Mouse (Mus musculus): ENCODE measurements around the gene Psmc6. TPM values are rescaled to one million over a fixed set of nuclear protein-coding genes. Genes with fewer than 3 reads are reported as not detected.

Gene Psmc6
- total and polyA plus RNA-seq, 3 experiments = 90.3 to 288 (median 193) TPM

- TF ChIP-seq KAT2A (IDR thresholded peaks at IDR 0.05; ENCODE audit: insufficient replicate concordance, low read length) (no peak), MYC (IDR thresholded peaks at IDR 0.05; ENCODE audit: low read depth, low read length) (no peak), ZKSCAN1 (IDR thresholded peaks at IDR 0.05; ENCODE audit: borderline replicate concordance, low read depth, low read length) (no peak), ELF1 (IDR thresholded peaks at IDR 0.05; ENCODE audit: low read depth, low read length) (no peak), BHLHE40 (IDR thresholded peaks at IDR 0.05; ENCODE audit: low read depth, low read length) (peak; percentile 9; the same call in 1 of the 2 replicates), CHD2 (IDR thresholded peaks at IDR 0.05; ENCODE audit: low read length) (no peak), ZMIZ1 (IDR thresholded peaks at IDR 0.05; ENCODE audit: low read depth, low read length) (no peak), NELFE (IDR thresholded peaks at IDR 0.05; ENCODE audit: low read depth, low read length) (no peak), MEF2A (IDR thresholded peaks at IDR 0.05; ENCODE audit: borderline replicate concordance, low read depth, low read length) (no peak), TBP (conservative IDR thresholded peaks at IDR 0.05; ENCODE audit: low read depth, low read length) (no peak), UBTF (IDR thresholded peaks at IDR 0.05; ENCODE audit: low read depth, low read length) (no peak), PAX5 (IDR thresholded peaks at IDR 0.05; ENCODE audit: low read length) (no peak)
These were observed 485 bp upstream of the Psmc6 start (continued) for GRCm38 (mm10) chr14:45329018-45329588.

DNA sequence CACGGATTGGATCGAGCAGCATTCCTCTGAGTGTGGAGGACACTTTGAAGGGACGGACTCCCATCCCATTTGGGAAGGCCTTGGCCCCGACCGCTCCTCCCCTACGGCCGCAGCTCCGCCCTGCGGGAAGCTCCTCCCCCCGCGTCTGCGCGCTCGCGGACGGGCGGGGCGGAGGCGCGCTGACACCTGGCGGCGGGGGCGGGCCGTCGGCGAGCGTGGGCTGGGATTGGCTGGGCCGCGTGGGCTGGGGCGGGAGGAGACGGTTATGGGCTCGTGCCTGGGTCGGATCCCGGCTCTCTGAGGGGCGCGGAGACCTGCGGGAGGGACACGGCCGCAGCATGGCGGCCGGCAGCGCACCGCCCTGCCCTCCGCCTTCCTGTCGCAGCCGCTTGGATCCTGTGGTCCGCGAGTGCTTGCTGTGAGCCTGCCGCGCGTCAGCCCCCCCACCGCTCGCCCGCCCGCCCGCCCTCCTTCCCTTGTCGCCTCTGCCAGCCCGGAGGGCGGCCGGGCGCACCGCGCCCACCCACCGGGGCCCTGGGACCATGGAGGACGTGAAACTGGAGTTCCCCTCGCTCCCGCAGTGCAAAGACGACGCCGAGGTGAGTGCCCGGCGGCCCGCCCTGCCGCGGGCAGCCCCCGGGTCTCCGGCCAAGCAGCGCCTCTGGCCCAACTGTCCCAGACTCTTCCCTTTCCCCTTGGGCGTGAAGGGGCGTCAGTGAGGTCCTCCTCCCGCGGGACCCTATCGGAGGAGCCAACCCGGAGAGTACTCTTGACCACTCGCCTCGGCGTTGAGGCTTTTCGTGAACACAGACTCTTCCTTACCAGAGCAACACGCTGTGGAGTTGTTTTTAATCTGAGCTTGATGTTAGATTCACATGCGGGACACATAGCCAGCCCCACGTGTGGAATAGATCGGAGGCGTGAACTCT, 21.6 kb downstream of the Psmc6 start, which contains the start of gene Styx:
TSS of gene Styx (plus strand) at position 163 of the 929 bp plus-strand sequence.
- Histone ChIP-seq H3K27me3 (replicated peaks) (no peaks in the 10 kb centered on the region), H3K9ac (ENCODE audit: insufficient read depth, low read depth) (peak within 1 kb of the TSS; percentile 93), H3K36me3 (replicated peaks in 1 of 2; ENCODE audit: control insufficient read depth in 1 of 2, insufficient read depth in 1 of 2, low read length in 1 of 2) (peaks cover 18 to 42% of the 10 kb centered on the region in 2 experiments), H3K79me2 (replicated peaks; ENCODE audit: control insufficient read depth, extremely low read depth, insufficient read depth, poor library complexity, severe bottlenecking) (peaks cover 22% of the 10 kb centered on the region), H3K4me3 (replicated peaks in 1 of 3; ENCODE audit: low read depth in 2 of 3, low read length in 2 of 3, poor library complexity in 1 of 3) (peak within 1 kb of the TSS; percentile 59 to 89 (median 81)), H3K4me2 (ENCODE audit: insufficient read depth, low read depth, poor library complexity, severe bottlenecking) (peak within 1 kb of the TSS; percentile 84; the same call in 1 of the 2 replicates), H3K9me3 (replicated peaks; ENCODE audit: low read length) (no peaks in the 10 kb centered on the region), H3K27ac (ENCODE audit: insufficient read depth, low read depth) (no peak within 1 kb of the TSS), H3K4me1 (ENCODE audit: control insufficient read depth in 1 of 2, insufficient read depth in 2 of 2) (peaks cover 2 to 11% of the 10 kb centered on the region in 2 experiments; a peak in 3 of 4 replicates)
- in situ Hi-C loops (cut with MboI; ENCODE audit: low pct_ligation_motif_present, low pct_unique_long_range_greater_than_20kb, low sequenced_read_pairs) (no loop called here), dilution Hi-C loops (cut with MboI; ENCODE audit: extremely low pct_ligation_motif_present, extremely low pct_unique_long_range_greater_than_20kb, low sequenced_read_pairs) (no loop called here)
- peak; percentile 85 for DNase-seq (ENCODE audit: extremely low read depth)
- TF ChIP-seq RCOR1 (conservative IDR thresholded peaks at IDR 0.05; ENCODE audit: low read depth, low read length) (no peak), E2F4 (IDR thresholded peaks at IDR 0.05; ENCODE audit: insufficient replicate concordance, low read depth, low read length) (no peak), NELFE (IDR thresholded peaks at IDR 0.05; ENCODE audit: low read depth, low read length) (peak; percentile 66; the same call in 1 of the 2 replicates), CHD2 (IDR thresholded peaks at IDR 0.05; ENCODE audit: low read length) (no peak), GABPA (IDR thresholded peaks at IDR 0.05; ENCODE audit: insufficient replicate concordance, low read depth, low read length) (no peak), EP300 (IDR thresholded peaks at IDR 0.05; ENCODE audit: low read length) (no peak), MAFK (IDR thresholded peaks at IDR 0.05; ENCODE audit: insufficient replicate concordance, low read length) (no peak), ZKSCAN1 (IDR thresholded peaks at IDR 0.05; ENCODE audit: borderline replicate concordance, low read depth, low read length) (no peak), ZMIZ1 (IDR thresholded peaks at IDR 0.05; ENCODE audit: low read depth, low read length) (no peak), MEF2A (IDR thresholded peaks at IDR 0.05; ENCODE audit: borderline replicate concordance, low read depth, low read length) (no peak), HCFC1 (IDR thresholded peaks at IDR 0.05; ENCODE audit: low read depth, low read length) (peak; percentile 9; the same call in 1 of the 2 replicates), TBP (conservative IDR thresholded peaks at IDR 0.05; ENCODE audit: low read depth, low read length) (no peak), MXI1 (IDR thresholded peaks at IDR 0.05; ENCODE audit: low read depth, low read length) (peak; percentile 50), ELF1 (IDR thresholded peaks at IDR 0.05; ENCODE audit: low read depth, low read length) (no peak), KAT2A (IDR thresholded peaks at IDR 0.05; ENCODE audit: insufficient replicate concordance, low read length) (no peak), SIN3A (IDR thresholded peaks at IDR 0.05; ENCODE audit: low read length) (peak; percentile 31; the same call in 1 of the 2 replicates), ETS1 (conservative IDR thresholded peaks at IDR 0.05; ENCODE audit: low read depth, low read length) (no peak), CHD1 (IDR thresholded peaks at IDR 0.05; ENCODE audit: low read depth, low read length) (no peak), UBTF (IDR thresholded peaks at IDR 0.05; ENCODE audit: low read depth, low read length) (0 out of 2 replicates have a peak, but pooled peaks have one; percentile 62), POLR2A (IDR thresholded peaks at IDR 0.05; ENCODE audit: low read depth, low read length) (peak; percentile 58; the same call in 1 of the 2 replicates), MAX (IDR thresholded peaks at IDR 0.05; ENCODE audit: low read length) (no peak), ZNF384 (IDR thresholded peaks at IDR 0.05; ENCODE audit: low read depth, low read length) (no peak), TCF12 (IDR thresholded peaks at IDR 0.05; ENCODE audit: low read depth, low read length) (no peak), POLR2AphosphoS2 (IDR thresholded peaks at IDR 0.05; ENCODE audit: low read depth, low read length) (no peak), IRF4 (IDR thresholded peaks at IDR 0.05; ENCODE audit: low read depth, low read length) (no peak), JUND (conservative IDR thresholded peaks at IDR 0.05; ENCODE audit: low read depth, low read length) (no peak), ZC3H11A (IDR thresholded peaks at IDR 0.05; ENCODE audit: low read depth, low read length) (no peak), SMC3 (IDR thresholded peaks at IDR 0.05; ENCODE audit: low read depth, low read length) (no peak), USF2 (conservative IDR thresholded peaks at IDR 0.05; ENCODE audit: low read depth, low read length) (no peak)

All from CH12.LX (cell line).